Mouse (Mus musculus) liver, embryonic 14 days (tissue): ENCODE results near the gene Taar1. TPM values are rescaled to one million over a fixed set of nuclear protein-coding genes. Genes with fewer than 3 reads are reported as not detected.

Source experiments
- polyA plus RNA-seq: library from polyadenylated mRNA; depleted of rRNA; stranded (reverse); fragments of >200 nt; gene quantifications from 2 replicates; pipeline ENCODE4 v1.2.3, GENCODE M21; 2012; rRNA removed

Taar1 gene
- polyA plus RNA-seq, result not detected in 2 replicates

GRCm38 (mm10) chr10:23920056-23920455, at the start of gene Taar1:
TSS of gene Taar1 (plus strand) at chr10:23920356.

GRCm38 (mm10) chr10:23894601-23895349, 25.4 kb upstream of the Taar1 start, which contains the start of gene Vnn1:
TSS of gene Vnn1 (plus strand) at chr10:23894688.

GRCm38 (mm10) chr10:23938312-23938711, 18.2 kb downstream of the Taar1 start, which contains the start of gene Taar2:
TSS of gene Taar2 (plus strand) at chr10:23938572.

GRCm38 (mm10) chr10:23949508-23950005, 29.4 kb downstream of the Taar1 start, which contains the start of gene Taar3:
TSS of gene Taar3 (plus strand) at chr10:23949558.

GRCm38 (mm10) chr10:23960444-23960915, 40.3 kb downstream of the Taar1 start, which contains the start of gene Taar4:
TSS of gene Taar4 (plus strand) at chr10:23960494.

GRCm38 (mm10) chr10:23970656-23971165, 50.6 kb downstream of the Taar1 start, which contains the start of gene Taar5:
TSS of gene Taar5 (plus strand) at chr10:23970706.

Other genes with a start within 250 kb of the Taar1 start
- 3,859 and 3,962 TPM in 2 replicates for gene Rps12, start 133.1 kb upstream of the Taar1 start, polyA plus RNA-seq
- 2.0 TPM in 2 replicates for gene Slc18b1, start 123.4 kb upstream of the Taar1 start, polyA plus RNA-seq
- 0.38 and 0.56 TPM in 2 replicates for gene Vnn3, start 68.9 kb upstream of the Taar1 start, polyA plus RNA-seq
- 0.80 and 1.0 TPM in 2 replicates for gene Vnn1, start 25.7 kb upstream of the Taar1 start, polyA plus RNA-seq
- gene Taar2, start 18.2 kb downstream of the Taar1 start, polyA plus RNA-seq, result not detected in 2 replicates
- not detected in 2 replicates for gene Taar3, start 29.2 kb downstream of the Taar1 start, polyA plus RNA-seq
- not detected in 2 replicates for gene Taar4, start 40.1 kb downstream of the Taar1 start, polyA plus RNA-seq
- not detected in 2 replicates for gene Taar5, start 50.4 kb downstream of the Taar1 start, polyA plus RNA-seq
- not detected in 2 replicates for gene Taar6, start 65.3 kb downstream of the Taar1 start, polyA plus RNA-seq
- not detected in 2 replicates for gene Taar7a, start 73.1 kb downstream of the Taar1 start, polyA plus RNA-seq
- gene Taar7b, start 79.6 kb downstream of the Taar1 start, polyA plus RNA-seq, result not detected in 2 replicates
- gene Taar7d, start 106.9 kb downstream of the Taar1 start, polyA plus RNA-seq, result not detected in 2 replicates
- not detected in 2 replicates for gene Taar7e, start 117.3 kb downstream of the Taar1 start, polyA plus RNA-seq
- gene Taar7f, start 129.2 kb downstream of the Taar1 start, polyA plus RNA-seq, result not detected in 2 replicates
- gene Taar8a, start 156.1 kb downstream of the Taar1 start, polyA plus RNA-seq, result not detected in 2 replicates
- not detected in 2 replicates for gene Taar8b, start 171.9 kb downstream of the Taar1 start, polyA plus RNA-seq
- gene Taar8c, start 181.6 kb downstream of the Taar1 start, polyA plus RNA-seq, result not detected in 2 replicates
- not detected in 2 replicates for gene Taar9, start 189.2 kb downstream of the Taar1 start, polyA plus RNA-seq
- gene Stx7, start 228.9 kb downstream of the Taar1 start, polyA plus RNA-seq, result 11.8 and 15.5 TPM in 2 replicates